Mouse (Mus musculus) T-cell, adult 2 months (primary cell): ENCODE results near the gene Rnf38.

Experiments used
- DNase-seq: peaks from one replicate; pipeline ENCODE4 v3.0.0; 2022; ENCODE audit warnings: low spot score

Rnf38 gene

GRCm38 (mm10) chr4:44119410-44120201 lies 114.0 kb downstream of the Rnf38 start:
- DNase-seq: peak; percentile 21

- no peak for DNase-seq
Measured at GRCm38 (mm10) chr4:44115046-44115445, 118.5 kb downstream of the Rnf38 start.

- DNase-seq: peak; percentile 10
Measured at GRCm38 (mm10) chr4:44113393-44114138, 120.0 kb downstream of the Rnf38 start.

GRCm38 (mm10) chr4:44112741-44113140 lies 120.8 kb downstream of the Rnf38 start:
- no peak for DNase-seq

- DNase-seq: no peak
Measured at GRCm38 (mm10) chr4:44110771-44111170, 122.8 kb downstream of the Rnf38 start.

GRCm38 (mm10) chr4:44108297-44108696 lies 125.3 kb downstream of the Rnf38 start:
- DNase-seq: no peak

- peak; percentile 12 for DNase-seq
Measured at GRCm38 (mm10) chr4:44107339-44107738, 126.2 kb downstream of the Rnf38 start.

- peak; percentile 19 for DNase-seq
Measured at GRCm38 (mm10) chr4:44106297-44106821, 127.2 kb downstream of the Rnf38 start.

GRCm38 (mm10) chr4:44104195-44104917 lies 129.2 kb downstream of the Rnf38 start:
- no peak for DNase-seq

- DNase-seq: peak; percentile 10
Measured at GRCm38 (mm10) chr4:44103620-44104019, 130.0 kb downstream of the Rnf38 start.

GRCm38 (mm10) chr4:44097576-44098335 lies 135.8 kb downstream of the Rnf38 start:
- DNase-seq: peak; percentile 48

- DNase-seq: no peak
Measured at GRCm38 (mm10) chr4:44094475-44094874, 139.1 kb downstream of the Rnf38 start.

- no peak for DNase-seq
Measured at GRCm38 (mm10) chr4:44092359-44092758, 141.2 kb downstream of the Rnf38 start.

- no peak for DNase-seq
Measured at GRCm38 (mm10) chr4:44085566-44085965, 148.0 kb downstream of the Rnf38 start.

- no peak for DNase-seq
Measured at GRCm38 (mm10) chr4:44084602-44085325, 148.8 kb downstream of the Rnf38 start.

GRCm38 (mm10) chr4:44083945-44084344 lies 149.6 kb downstream of the Rnf38 start, which contains the start of gene Gne:
Gene Gne, minus strand, starts transcription at chr4:44084177.
- no peak for DNase-seq

GRCm38 (mm10) chr4:44078358-44078933 lies 155.1 kb downstream of the Rnf38 start:
- DNase-seq: no peak
